Mouse (Mus musculus) cerebellum, adult 2 months (tissue): ENCODE data around the gene Gm17027. TPM values are rescaled to one million over a fixed set of nuclear protein-coding genes. Genes with fewer than 3 reads are reported as not detected.
"Not testable (repeated sequence)": the region's sequence is repeated elsewhere in the genome, so short reads cannot be mapped to it uniquely, and the experiment has no call there.

Source experiments
- DNase-seq, 2 experiments: peaks; one replicate each; pipeline ENCODE4 v3.0.0; 2021
- H3K27ac ChIP-seq: fragments of 200-500 bp; 2 replicates; pipeline ENCODE4 v1.5.1; 2012; ENCODE audit warnings: low read length, control low read depth, inconsistent platforms; ENCODE audit not compliant: insufficient read depth
- H3K27me3 ChIP-seq: fragments of 200-500 bp; 2 replicates; pipeline ENCODE4 v1.6.1; 2012; ENCODE audit warnings: inconsistent platforms, mild to moderate bottlenecking, low read length, moderate library complexity; ENCODE audit not compliant: control insufficient read depth, insufficient read depth
- H3K4me1 ChIP-seq: fragments of 200-500 bp; 2 replicates; pipeline ENCODE4 v1.6.1; 2011; ENCODE audit warnings: low read length; ENCODE audit not compliant: control insufficient read depth, insufficient read depth
- H3K4me3 ChIP-seq: fragments of 200-500 bp; replicated peaks from 2 replicates; pipeline ENCODE3; 2011; ENCODE audit warnings: mild to moderate bottlenecking, low read depth, low read length, control low read depth; ENCODE audit not compliant: insufficient read depth
- WGBS: fragments of 180-500 bp; shearing (Covaris S2); methylation state at CpG from one replicate; pipeline ENCODE4 v1.1.7; 2018; 5-methylcytosine and 5-hydroxymethylcytosine counted together
- polyA plus RNA-seq: library from polyadenylated mRNA; depleted of rRNA; stranded (reverse); fragments of >200 nt; gene quantifications from 2 replicates; pipeline ENCODE4 v1.2.3, GENCODE M21; 2012; rRNA removed

Gene Gm17027
- polyA plus RNA-seq: not detected in 2 replicates

GRCm38 (mm10) chr14:42162522-42162921, at the start of gene Gm17027:
Gene Gm17027, minus strand, starts transcription at chr14:42162622.
- H3K27ac ChIP-seq, DNase-seq, H3K4me3 ChIP-seq, H3K4me1 ChIP-seq, H3K27me3 ChIP-seq: not testable (repeated sequence)
- 83% methylated on average over 2 of the region's 2 CpGs for WGBS

GRCm38 (mm10) chr14:42190691-42191090, 28.3 kb upstream of the Gm17027 start, which contains the start of gene Gm3573:
Gene Gm3573, minus strand, starts transcription at chr14:42190791.
- WGBS: no CpG with 5 or more reads among the region's 1 CpGs
- H3K27me3 ChIP-seq, H3K27ac ChIP-seq, H3K4me1 ChIP-seq, DNase-seq, H3K4me3 ChIP-seq: not testable (repeated sequence)

- H3K4me1 ChIP-seq, H3K4me3 ChIP-seq, H3K27me3 ChIP-seq, DNase-seq, H3K27ac ChIP-seq: not testable (repeated sequence)
- 80% methylated on average over 3 of the region's 3 CpGs for WGBS
These were observed 21.5 kb upstream of the Gm17027 start for GRCm38 (mm10) chr14:42183936-42184335.

DNA sequence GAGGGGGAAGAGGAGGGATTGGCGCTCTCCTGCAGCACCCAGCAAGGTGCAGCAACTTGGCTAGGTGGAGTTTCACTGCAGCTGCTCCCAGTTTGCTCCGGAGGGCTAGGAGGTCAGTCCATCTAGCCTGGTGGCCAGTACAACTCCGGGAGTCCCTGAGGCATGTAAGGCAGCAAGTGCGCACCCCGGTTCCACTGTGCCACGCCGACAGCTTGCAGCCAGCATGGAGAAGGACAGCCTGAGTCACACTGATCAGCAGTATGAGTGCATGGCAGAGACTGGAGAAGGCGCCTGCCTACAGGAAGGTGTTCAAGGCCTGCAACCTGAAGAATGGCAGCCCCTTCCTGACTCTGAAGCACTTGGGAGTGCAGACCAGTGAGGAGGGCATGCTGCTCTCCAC, 27.9 kb downstream of the Gm17027 start:
- not testable (repeated sequence) for H3K4me3 ChIP-seq, H3K27me3 ChIP-seq, H3K4me1 ChIP-seq, H3K27ac ChIP-seq
- WGBS: 73% methylated on average over 7 of the region's 8 CpGs
- peak in 1 of 2 experiments; percentile 6 for DNase-seq

DNA sequence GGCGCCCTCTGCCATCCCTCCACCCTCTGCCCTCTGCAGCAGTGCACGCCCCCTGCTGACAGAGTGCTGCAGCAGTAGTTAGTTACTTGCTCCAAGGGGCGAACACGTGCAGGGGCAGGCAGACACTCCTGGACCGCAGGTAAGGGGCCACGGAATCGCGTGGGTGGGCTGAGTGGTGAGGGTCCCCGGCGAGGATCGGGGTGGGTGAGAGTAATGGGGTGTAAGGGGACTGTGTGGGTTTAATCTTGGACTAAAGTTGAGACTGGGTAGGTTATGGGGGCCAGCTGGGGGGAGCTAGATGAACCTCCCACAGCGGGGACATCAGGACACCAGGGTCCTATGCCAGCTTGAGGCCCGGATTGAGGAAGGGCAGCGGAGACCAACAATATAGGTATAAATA, 28.6 kb downstream of the Gm17027 start:
- H3K4me3 ChIP-seq, DNase-seq, H3K27ac ChIP-seq, H3K27me3 ChIP-seq, H3K4me1 ChIP-seq: not testable (repeated sequence)
- WGBS: 60% methylated on average over 12 of the region's 14 CpGs

DNA sequence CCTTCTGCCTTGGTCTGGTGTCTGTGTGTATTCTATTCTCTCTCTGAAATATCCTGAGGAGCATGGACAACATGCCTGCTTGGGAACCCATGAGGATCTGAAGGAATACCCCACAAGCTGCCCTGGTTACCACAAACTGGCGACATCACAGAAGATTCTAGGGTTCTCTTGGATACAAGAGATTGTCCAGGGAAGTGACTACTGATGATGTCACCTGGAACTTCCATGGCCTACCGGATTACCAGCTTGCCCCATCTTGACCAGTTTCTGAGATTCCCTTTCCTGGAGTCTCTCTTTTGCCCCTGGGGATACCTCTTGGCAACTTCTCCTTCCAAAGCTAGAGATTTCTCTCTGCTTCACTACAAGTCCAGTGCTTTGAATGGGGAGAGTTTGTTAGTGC, 45.2 kb downstream of the Gm17027 start, which contains the start of gene Gm7951:
Gene Gm7951, minus strand, starts transcription at position 101 of the 400 bp plus-strand sequence.
- not testable (repeated sequence) for H3K27ac ChIP-seq, H3K27me3 ChIP-seq, H3K4me1 ChIP-seq, DNase-seq, H3K4me3 ChIP-seq
- WGBS: 30% methylated on average over 1 of the region's 2 CpGs

Other genes with a start within 250 kb of the Gm17027 start
- not detected in 2 replicates for gene 1700049E17Rik1, start 237.7 kb downstream of the Gm17027 start, polyA plus RNA-seq
- not detected in 2 replicates for gene 1700024B05Rik, start 218.6 kb downstream of the Gm17027 start, polyA plus RNA-seq
- not detected in 2 replicates for gene Gm6401, start 194.7 kb downstream of the Gm17027 start, polyA plus RNA-seq
- gene Gm3543, start 179.3 kb downstream of the Gm17027 start, polyA plus RNA-seq: not detected in 2 replicates
- not detected in 2 replicates for gene Gm7951, start 45.3 kb downstream of the Gm17027 start, polyA plus RNA-seq
- gene Gm3573, start 28.2 kb upstream of the Gm17027 start, polyA plus RNA-seq: not detected in 2 replicates
- gene Gm17026, start 97.4 kb upstream of the Gm17027 start, polyA plus RNA-seq: not detected in 2 replicates
- not detected in 2 replicates for gene Gm9611, start 134.7 kb upstream of the Gm17027 start, polyA plus RNA-seq
- gene Gm7995, start 147.6 kb upstream of the Gm17027 start, polyA plus RNA-seq: not detected in 2 replicates